Mouse (Mus musculus) fat pad, adult 2 months (tissue): ENCODE data around the gene Mrpl37.

Experiments used
- DNase-seq: peaks from one replicate; pipeline ENCODE4 v3.0.0-alpha.2; 2011; ENCODE audit warnings: low read depth, low spot score; ENCODE audit errors: extremely low read depth

The Mrpl37 gene

GRCm38 (mm10) chr4:107019027-107019426 lies 47.6 kb downstream of the Mrpl37 start:
- no peak for DNase-seq

DNA sequence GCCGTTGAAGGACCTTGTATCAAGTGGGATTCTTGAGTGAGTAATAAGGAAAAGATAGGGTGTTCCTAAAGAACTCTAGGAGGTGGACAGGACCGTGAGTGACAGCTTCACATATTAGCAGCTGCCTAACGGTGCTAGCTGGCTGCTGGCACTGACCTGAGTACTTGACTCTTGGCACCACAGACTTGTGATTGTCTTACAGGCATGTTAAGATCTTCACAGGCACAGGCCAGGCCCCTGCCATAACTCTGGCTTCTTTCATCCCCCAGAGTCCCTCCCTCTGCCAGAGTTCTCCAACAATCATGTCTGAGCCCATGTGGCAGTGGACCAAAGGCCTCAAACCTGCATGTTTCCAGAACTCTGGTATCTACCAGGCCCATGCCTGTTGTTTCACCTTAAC lies 48.1 kb downstream of the Mrpl37 start:
- DNase-seq, result no peak

DNA sequence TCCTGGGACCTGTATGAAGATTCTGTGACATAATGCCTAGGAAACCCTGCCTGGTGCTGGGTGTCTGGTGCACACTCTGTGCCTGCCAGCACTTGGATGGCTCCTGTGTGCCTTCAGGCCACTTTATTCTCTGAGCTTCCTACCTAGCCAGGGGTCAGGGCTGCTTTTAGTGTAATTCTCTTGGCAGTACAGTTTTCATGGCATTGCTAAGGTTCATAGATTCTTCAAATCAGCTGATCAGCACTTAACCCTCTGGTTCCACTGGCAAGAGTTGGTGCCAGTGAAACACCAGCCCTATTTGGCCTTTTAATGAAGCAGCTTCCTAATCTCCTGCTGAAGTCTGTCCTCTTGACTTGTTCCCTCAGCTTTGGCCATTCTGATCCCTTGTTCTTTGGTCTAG lies 49.4 kb downstream of the Mrpl37 start:
- no peak for DNase-seq

DNA sequence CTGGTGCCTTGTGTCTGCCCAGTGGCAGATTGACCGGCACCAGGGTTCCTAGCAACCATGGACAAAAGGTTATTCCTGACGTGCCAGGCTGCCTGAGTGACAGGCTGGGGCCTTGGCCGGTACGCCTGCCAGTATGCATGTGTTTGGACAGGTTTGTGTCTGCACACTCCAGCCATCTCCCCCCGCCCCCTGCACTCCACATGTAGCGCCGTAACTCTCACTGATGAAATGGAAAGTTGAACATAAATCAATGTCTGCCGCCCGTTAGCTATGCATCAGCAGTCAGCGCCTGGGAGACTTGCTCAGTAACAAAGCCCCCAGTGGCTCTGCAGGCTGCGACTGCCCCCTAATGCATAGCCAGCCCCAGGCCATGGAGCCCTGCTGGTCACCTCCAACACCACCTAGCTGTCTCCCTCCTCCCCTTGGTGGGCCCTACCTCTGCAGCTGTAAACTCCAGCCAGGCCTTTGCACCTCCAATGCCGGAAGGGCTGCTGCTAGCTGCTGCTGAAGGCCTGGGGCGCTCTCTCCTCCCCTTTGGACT lies 50.6 kb downstream of the Mrpl37 start:
- DNase-seq, result no peak

- DNase-seq, result no peak
These were observed 52.8 kb downstream of the Mrpl37 start for GRCm38 (mm10) chr4:107013817-107014260.

GRCm38 (mm10) chr4:107013119-107013816 lies 53.4 kb downstream of the Mrpl37 start:
- no peak for DNase-seq

DNA sequence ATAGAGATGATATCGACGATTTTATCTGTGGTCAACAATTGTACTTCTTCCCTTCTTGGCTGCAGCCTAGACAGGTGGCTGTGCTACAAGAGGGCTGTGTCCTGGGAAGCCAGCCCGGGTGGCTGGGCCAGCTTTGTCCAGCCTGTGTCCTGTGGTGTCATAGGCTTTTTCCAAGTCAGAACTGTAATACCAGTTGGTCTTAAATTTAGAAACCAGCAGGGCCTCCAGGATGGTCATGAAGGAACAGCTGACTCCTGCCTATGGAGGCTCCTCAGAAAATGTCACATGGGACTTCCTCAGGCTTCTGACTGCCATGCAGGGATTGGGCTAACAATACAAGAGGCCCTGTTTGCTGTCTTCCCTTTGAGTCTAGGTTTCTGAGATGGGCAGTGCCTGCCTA lies 54.1 kb downstream of the Mrpl37 start:
- no peak for DNase-seq

DNA sequence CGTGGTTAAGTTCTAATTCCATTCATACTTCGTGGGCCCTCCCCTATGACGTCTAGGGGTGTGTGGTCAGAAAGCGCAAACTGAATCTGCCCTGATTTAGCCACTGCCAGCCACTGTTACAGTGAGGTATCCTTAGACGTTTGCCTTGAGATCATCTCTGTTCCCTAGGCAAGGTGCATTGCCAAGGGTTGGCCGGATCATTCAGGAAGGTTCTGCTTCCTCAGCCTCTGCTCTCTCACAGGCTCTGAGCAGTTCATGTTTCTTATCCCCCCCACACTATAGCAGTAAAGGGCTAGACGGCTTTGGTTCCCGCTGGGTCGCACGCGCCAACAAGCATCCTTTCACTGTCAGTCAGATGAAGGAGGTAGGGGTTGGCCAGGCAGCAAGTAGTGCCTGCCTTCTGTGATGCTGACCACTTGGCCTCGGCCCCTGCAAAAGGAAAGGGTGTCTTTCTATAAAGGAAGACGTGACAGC lies 54.6 kb downstream of the Mrpl37 start:
- DNase-seq, result no peak

GRCm38 (mm10) chr4:107011325-107012004 lies 55.2 kb downstream of the Mrpl37 start:
- no peak for DNase-seq

DNA sequence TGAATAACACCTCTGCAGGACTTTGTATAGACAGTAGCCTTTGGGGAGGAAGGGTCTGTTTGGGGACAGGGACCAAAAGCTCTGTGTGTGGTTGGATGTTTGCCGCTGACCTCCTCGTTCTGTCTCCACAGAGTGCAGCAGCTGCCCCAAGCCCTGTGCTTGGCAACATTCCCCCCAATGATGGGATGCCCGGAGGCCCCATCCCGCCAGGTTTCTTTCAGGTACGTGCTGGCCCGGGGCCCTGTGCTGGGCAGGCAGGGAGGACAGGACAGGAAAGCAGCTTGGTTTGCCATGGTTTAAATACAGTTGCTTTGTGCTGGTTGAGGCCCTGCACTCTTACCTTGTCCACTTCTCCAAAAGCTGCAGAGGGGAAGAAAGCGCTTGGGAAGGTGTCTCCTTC lies 57.1 kb downstream of the Mrpl37 start:
- no peak for DNase-seq

- no peak for DNase-seq
These were observed 58.5 kb downstream of the Mrpl37 start for GRCm38 (mm10) chr4:107008161-107008560.

- DNase-seq, result no peak
These were observed 59.3 kb downstream of the Mrpl37 start for GRCm38 (mm10) chr4:107007359-107007758.

DNA sequence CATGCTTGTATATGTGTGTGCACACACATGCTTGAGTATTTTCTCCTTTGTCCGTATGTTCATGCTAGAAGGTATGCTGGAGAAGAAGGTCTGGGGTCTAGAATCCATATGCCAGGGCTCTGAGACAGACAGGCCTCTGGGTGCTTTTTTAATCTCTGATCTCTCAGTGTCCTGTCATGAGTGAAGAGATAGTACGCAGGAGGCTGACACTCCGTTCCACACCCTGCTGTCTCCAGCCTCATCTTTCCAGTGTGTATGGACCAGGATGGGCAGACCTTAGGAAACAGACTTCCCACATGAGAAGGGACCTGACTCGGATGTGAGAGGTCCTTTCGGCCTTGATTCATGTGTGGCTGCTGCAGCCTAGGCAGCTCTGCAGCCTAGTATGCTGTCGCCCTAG lies 59.9 kb downstream of the Mrpl37 start:
- no peak for DNase-seq

GRCm38 (mm10) chr4:107006229-107006628 lies 60.4 kb downstream of the Mrpl37 start:
- DNase-seq, result no peak
